Mouse (Mus musculus) cerebellum, adult 2 months (tissue): ENCODE measurements at regions not wholly inside any gene's neighbourhood (a gene's known extent, or its start where the extent isn't known, plus 50 kb on each side); places are given as distances from the start of the nearest gene placed in this dataset.

Experiments used
- DNase-seq, 2 experiments: peaks; one replicate each; pipeline ENCODE4 v3.0.0; 2021
- H3K27ac ChIP-seq: fragments of 200-500 bp; 2 replicates; pipeline ENCODE4 v1.5.1; 2012; ENCODE audit warnings: low read length, control low read depth, inconsistent platforms; ENCODE audit not compliant: insufficient read depth
- H3K27me3 ChIP-seq: fragments of 200-500 bp; 2 replicates; pipeline ENCODE4 v1.6.1; 2012; ENCODE audit warnings: inconsistent platforms, mild to moderate bottlenecking, low read length, moderate library complexity; ENCODE audit not compliant: control insufficient read depth, insufficient read depth
- H3K4me1 ChIP-seq: fragments of 200-500 bp; 2 replicates; pipeline ENCODE4 v1.6.1; 2011; ENCODE audit warnings: low read length; ENCODE audit not compliant: control insufficient read depth, insufficient read depth
- H3K4me3 ChIP-seq: fragments of 200-500 bp; replicated peaks from 2 replicates; pipeline ENCODE3; 2011; ENCODE audit warnings: mild to moderate bottlenecking, low read depth, low read length, control low read depth; ENCODE audit not compliant: insufficient read depth
- CTCF ChIP-seq: fragments of 200-500 bp; IDR thresholded peaks from 2 replicates; pipeline ENCODE4 v1.5.1; 2011; ENCODE audit warnings: low read depth, mild to moderate bottlenecking, control low read depth, low read length, moderate library complexity, borderline replicate concordance; ENCODE audit not compliant: insufficient read depth
- POLR2A ChIP-seq: fragments of 200-500 bp; IDR thresholded peaks from 2 replicates; pipeline ENCODE4 v1.6.1; 2011; ENCODE audit warnings: low read length, control low read depth, borderline replicate concordance; ENCODE audit not compliant: insufficient read depth
- WGBS: fragments of 180-500 bp; shearing (Covaris S2); methylation state at CpG from one replicate; pipeline ENCODE4 v1.1.7; 2018; 5-methylcytosine and 5-hydroxymethylcytosine counted together

- TF ChIP-seq POLR2A (no peak), CTCF (no peak)
- DNase-seq, result no peak
- Histone ChIP-seq H3K27me3 (no peaks in the 10 kb centered on the region), H3K4me1 (peaks cover 10% of the 10 kb centered on the region; the same call in 1 of the 2 replicates), H3K4me3 (no peak overlapping the region), H3K27ac (no peak overlapping the region)
- 93% methylated on average over 7 of the region's 7 CpGs for WGBS
These were observed 423.7 kb downstream of the Prdm2 start for GRCm38 (mm10) chr4:142789048-142789447.

- Histone ChIP-seq H3K4me3 (no peak overlapping the region), H3K27me3 (no peaks in the 10 kb centered on the region), H3K4me1 (no peaks in the 10 kb centered on the region), H3K27ac (no peak overlapping the region)
- 88% methylated on average over 5 of the region's 5 CpGs for WGBS
- no peak for TF ChIP-seq CTCF
- no peak for TF ChIP-seq POLR2A
- no peak for DNase-seq
These were observed 427.4 kb downstream of the Prdm2 start for GRCm38 (mm10) chr4:142785386-142785785.

- Histone ChIP-seq H3K27ac (no peak overlapping the region), H3K27me3 (no peaks in the 10 kb centered on the region), H3K4me3 (no peak overlapping the region), H3K4me1 (peaks cover 25% of the 10 kb centered on the region; the same call in 1 of the 2 replicates)
- 85% methylated on average over 10 of the region's 10 CpGs for WGBS
- DNase-seq, result no peak
- TF ChIP-seq POLR2A (no peak), CTCF (no peak)
These were observed 435.9 kb downstream of the Prdm2 start for GRCm38 (mm10) chr4:142776711-142777411.

GRCm38 (mm10) chr4:142775023-142775422 lies 437.8 kb downstream of the Prdm2 start:
- peak in 1 of 2 experiments; percentile 7 for DNase-seq
- H3K27me3 ChIP-seq, result no peaks in the 10 kb centered on the region
- no peak overlapping the region for H3K4me3 ChIP-seq
- peaks cover 31% of the 10 kb centered on the region; the same call in 1 of the 2 replicates for H3K4me1 ChIP-seq
- no peak overlapping the region for H3K27ac ChIP-seq
- TF ChIP-seq CTCF (no peak), POLR2A (no peak)
- 83% methylated on average over 5 of the region's 5 CpGs for WGBS

- H3K27ac ChIP-seq, result peak overlapping the region; percentile 11; the same call in 1 of the 2 replicates
- no peaks in the 10 kb centered on the region for H3K27me3 ChIP-seq
- H3K4me1 ChIP-seq, result peaks cover 31% of the 10 kb centered on the region; the same call in 1 of the 2 replicates
- H3K4me3 ChIP-seq, result no peak overlapping the region
- peak; percentile 84 to 91 for DNase-seq
- no peak for TF ChIP-seq POLR2A
- TF ChIP-seq CTCF, result no peak
- WGBS, result 6% methylated on average over 10 of the region's 10 CpGs
These were observed 439.1 kb downstream of the Prdm2 start for GRCm38 (mm10) chr4:142773651-142774151.

GRCm38 (mm10) chr4:142772751-142773455 lies 439.9 kb downstream of the Prdm2 start:
- WGBS, result 7% methylated on average over 16 of the region's 16 CpGs
- peak in 1 of 2 experiments; percentile 73 for DNase-seq
- Histone ChIP-seq H3K4me1 (peaks cover 31% of the 10 kb centered on the region; the same call in 1 of the 2 replicates), H3K27me3 (no peaks in the 10 kb centered on the region), H3K4me3 (no peak overlapping the region), H3K27ac (peak overlapping the region; percentile 11; the same call in 1 of the 2 replicates)
- no peak for TF ChIP-seq POLR2A
- TF ChIP-seq CTCF, result no peak

GRCm38 (mm10) chr4:142771520-142772150 lies 441.2 kb downstream of the Prdm2 start:
- TF ChIP-seq CTCF (no peak), POLR2A (no peak)
- Histone ChIP-seq H3K4me1 (peaks cover 31% of the 10 kb centered on the region; the same call in 1 of the 2 replicates), H3K4me3 (no peak overlapping the region), H3K27ac (no peak overlapping the region), H3K27me3 (no peaks in the 10 kb centered on the region)
- DNase-seq, result no peak
- WGBS, result 82% methylated on average over 6 of the region's 6 CpGs

GRCm38 (mm10) chr4:142770177-142770576 lies 442.6 kb downstream of the Prdm2 start:
- Histone ChIP-seq H3K27ac (no peak overlapping the region), H3K4me1 (peaks cover 30% of the 10 kb centered on the region; the same call in 1 of the 2 replicates), H3K4me3 (no peak overlapping the region), H3K27me3 (no peaks in the 10 kb centered on the region)
- TF ChIP-seq CTCF, result no peak
- no peak for TF ChIP-seq POLR2A
- no peak for DNase-seq
- WGBS, result 66% methylated on average over 8 of the region's 8 CpGs
